Mouse (Mus musculus) embryonic facial prominence, embryonic 10.5 days (tissue): Measurements from ENCODE around the gene Ppp1r14d. TPM values are rescaled to one million over a fixed set of nuclear protein-coding genes. Genes with fewer than 3 reads are reported as not detected.

Experiments
- DNase-seq: peaks from one replicate; pipeline ENCODE4 v3.0.0-alpha.2; 2017; ENCODE audit warnings: low spot score
- H3K27ac ChIP-seq: fragments of 300-500 bp; sonication (generic); replicated peaks from 2 replicates; pipeline ENCODE4 v1.5.1; 2016; ENCODE audit warnings: mild to moderate bottlenecking
- H3K27me3 ChIP-seq: fragments of 300-500 bp; sonication (generic); replicated peaks from 2 replicates; pipeline ENCODE4 v1.6.1; 2016; ENCODE audit warnings: low read depth, mild to moderate bottlenecking; ENCODE audit not compliant: poor library complexity, severe bottlenecking
- H3K36me3 ChIP-seq: fragments of 300-500 bp; sonication (generic); replicated peaks from 2 replicates; pipeline ENCODE4 v1.6.1; 2016; ENCODE audit warnings: mild to moderate bottlenecking, moderate library complexity
- H3K4me1 ChIP-seq: fragments of 300-500 bp; sonication (generic); 2 replicates; pipeline ENCODE4 v1.6.1; 2016
- H3K4me3 ChIP-seq: fragments of 300-500 bp; sonication (generic); 2 replicates; pipeline ENCODE4 v1.5.1; 2016; ENCODE audit warnings: mild to moderate bottlenecking, moderate library complexity
- H3K9me3 ChIP-seq: fragments of 300-500 bp; sonication (generic); 2 replicates; pipeline ENCODE4 v1.6.1; 2016; ENCODE audit warnings: mild to moderate bottlenecking
- WGBS: fragments of 180-500 bp; shearing (Covaris S2); methylation state at CpG from one replicate; pipeline ENCODE4 v1.1.7; 2016; 5-methylcytosine and 5-hydroxymethylcytosine counted together
- polyA plus RNA-seq: library from polyadenylated mRNA; unstranded; fragments of >200 nt; fragmentation: Nextera tagmentation; extraction: Ambion mirVana; gene quantifications from 2 replicates; pipeline ENCODE4 v1.2.1, GENCODE M21; 2016

Ppp1r14d gene
- polyA plus RNA-seq, 1 experiment from 2014 or later: 0.20 TPM

DNA sequence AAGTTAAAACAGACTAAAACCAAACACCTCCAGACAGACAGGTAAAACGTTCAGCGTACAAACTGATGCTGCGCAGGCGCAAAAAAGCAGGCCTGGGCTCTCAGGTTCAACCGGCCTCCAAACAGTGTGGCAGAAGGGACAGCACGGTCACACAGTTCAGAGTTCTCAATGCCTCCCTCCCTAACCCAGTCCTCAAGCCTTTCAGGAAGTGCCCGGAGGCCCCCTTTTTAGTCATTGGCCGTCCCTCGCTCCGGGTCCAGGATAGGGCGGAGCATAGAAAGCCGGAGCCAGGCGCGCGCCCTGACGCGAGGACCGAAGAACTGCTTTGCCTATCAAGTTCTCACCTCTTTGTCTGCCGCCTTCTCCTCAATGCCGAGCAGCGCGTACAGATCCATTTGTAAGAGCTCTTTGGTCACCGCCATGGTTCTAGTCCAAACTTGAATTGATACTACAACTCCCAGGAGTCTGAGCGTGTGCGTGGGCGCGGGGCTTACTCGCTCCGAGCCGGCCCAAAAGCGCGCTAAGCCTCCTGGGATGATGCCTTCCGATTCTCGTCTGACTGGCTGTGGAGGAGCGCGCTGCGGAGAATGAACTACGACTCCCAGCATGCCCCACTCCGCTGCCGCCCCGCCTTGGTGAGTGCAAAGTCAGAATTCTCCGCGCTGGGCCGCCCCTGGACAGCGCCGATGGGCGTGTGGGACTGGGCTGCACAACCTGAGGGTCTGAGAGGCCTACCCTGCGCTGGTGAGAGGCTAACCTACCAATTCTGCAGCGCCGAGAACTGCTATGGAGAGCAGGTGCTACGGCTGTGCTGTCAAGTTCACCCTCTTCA lies 21.1 kb downstream of the Ppp1r14d start, which contains the start of the genes Zfyve19 and Dnajc17:
Zfyve19 (plus strand) TSS at position 274 of the 832 bp plus-strand sequence.
Dnajc17 (minus strand) TSS at position 452 of the 832 bp plus-strand sequence.
- DNase-seq: peak; percentile 97
- H3K27me3 ChIP-seq: no peaks in the 10 kb centered on the region
- H3K36me3 ChIP-seq: peaks cover 34% of the 10 kb centered on the region
- peak within 1 kb of the TSS; percentile 68 for H3K4me3 ChIP-seq
- H3K4me1 ChIP-seq: peaks cover 19% of the 10 kb centered on the region
- peak within 1 kb of the TSS; percentile 90 for H3K27ac ChIP-seq
- whole genome bisulfite sequencing: under 1% methylated on average over 51 of the region's 51 CpGs
- H3K9me3 ChIP-seq: no peaks in the 10 kb centered on the region

DNA sequence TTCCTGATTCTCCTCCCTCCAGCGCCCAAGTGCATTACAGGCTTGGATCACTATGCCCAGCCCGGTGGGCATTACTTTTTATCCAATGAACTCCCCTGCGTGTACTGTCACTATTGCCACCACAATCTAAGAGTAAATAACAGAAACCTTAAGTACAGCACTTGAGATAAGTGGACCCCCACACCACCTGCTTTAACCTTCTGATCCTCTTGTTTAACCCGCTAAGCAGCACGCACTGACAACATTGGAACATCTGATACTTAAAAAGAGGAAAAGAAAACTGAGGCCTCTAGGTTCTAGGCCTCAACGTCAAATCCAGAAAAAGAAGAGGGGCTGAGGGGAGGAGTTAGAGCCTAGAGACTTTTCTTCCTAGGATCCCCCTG lies 21.8 kb downstream of the Ppp1r14d start:
- H3K4me3 ChIP-seq: peak overlapping the region; percentile 68
- WGBS: 23% methylated on average over 6 of the region's 6 CpGs

DNA sequence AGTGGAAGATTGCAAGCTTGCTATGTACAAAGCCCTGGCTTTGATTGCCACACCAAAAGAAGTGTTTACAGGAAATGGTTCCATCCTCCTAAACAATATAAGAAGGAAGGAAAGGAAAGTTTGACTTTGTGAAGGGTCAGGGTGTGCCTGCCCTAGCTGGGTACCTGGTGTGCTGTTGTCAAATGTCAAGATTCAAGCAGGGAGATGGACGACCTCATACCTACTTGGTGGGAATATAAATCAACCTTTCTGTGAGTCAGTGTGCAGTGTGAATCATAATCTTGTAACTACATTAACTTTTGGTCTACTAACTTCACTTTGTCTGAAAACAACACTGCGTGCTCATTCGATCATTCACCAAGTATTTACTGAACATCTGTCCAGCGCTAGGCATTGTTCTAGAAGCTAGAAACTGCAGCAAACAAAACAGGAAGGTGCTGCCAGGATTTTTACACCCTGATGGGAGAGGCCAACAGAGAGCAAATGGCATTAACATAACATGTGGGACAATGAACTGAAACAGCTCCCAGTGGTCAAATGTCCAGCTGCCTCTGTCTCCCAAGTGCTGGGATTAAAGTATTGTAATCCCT lies 25.7 kb downstream of the Ppp1r14d start:
- no peaks in the 10 kb centered on the region for H3K36me3 ChIP-seq
- H3K4me1 ChIP-seq: peaks cover 11% of the 10 kb centered on the region
- DNase-seq: no peak
- no peak overlapping the region for H3K27ac ChIP-seq
- no peaks in the 10 kb centered on the region for H3K27me3 ChIP-seq
- no peaks in the 10 kb centered on the region for H3K9me3 ChIP-seq
- H3K4me3 ChIP-seq: no peak overlapping the region
- WGBS: 87% methylated on average over 4 of the region's 4 CpGs

More for the DNA sequence above, 21.8 kb downstream of the Ppp1r14d start:
- Histone ChIP-seq H3K27ac (peak overlapping the region; percentile 90), H3K9me3 (no peaks in the 10 kb centered on the region), H3K27me3 (no peaks in the 10 kb centered on the region), H3K36me3 (peaks cover 28% of the 10 kb centered on the region), H3K4me1 (peaks cover 21% of the 10 kb centered on the region)
- DNase-seq: peak; percentile 11

DNA sequence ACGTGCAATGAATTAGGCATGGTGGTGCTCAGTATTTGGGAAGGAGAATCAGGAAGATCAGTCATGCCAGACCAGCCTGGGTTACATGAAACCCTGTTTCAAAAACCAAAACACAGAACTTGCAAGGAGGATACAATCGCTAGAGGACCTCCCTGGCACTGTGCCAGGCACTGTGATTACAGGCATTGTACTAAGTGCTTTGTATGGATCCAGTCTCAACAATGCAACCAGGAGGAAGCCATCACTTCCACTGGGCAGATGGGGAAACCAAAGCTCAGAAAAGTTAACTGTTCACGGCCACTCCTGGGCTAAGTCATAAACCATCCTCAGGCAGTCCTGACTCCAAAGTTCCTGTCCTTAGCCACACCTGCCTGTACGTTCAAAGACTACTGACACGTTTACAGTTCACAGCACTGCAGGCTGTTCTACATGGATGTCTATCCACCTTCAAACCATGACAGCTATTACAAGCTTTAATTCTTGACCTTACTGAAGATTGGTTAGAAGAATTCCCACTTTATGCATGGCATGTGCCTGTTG lies 26.7 kb downstream of the Ppp1r14d start:
- WGBS: 90% methylated on average over 5 of the region's 5 CpGs
- no peak overlapping the region for H3K4me3 ChIP-seq
- no peak for DNase-seq
- peaks cover 20% of the 10 kb centered on the region for H3K4me1 ChIP-seq
- H3K27ac ChIP-seq: no peak overlapping the region
- no peaks in the 10 kb centered on the region for H3K36me3 ChIP-seq
- no peaks in the 10 kb centered on the region for H3K27me3 ChIP-seq
- no peaks in the 10 kb centered on the region for H3K9me3 ChIP-seq

DNA sequence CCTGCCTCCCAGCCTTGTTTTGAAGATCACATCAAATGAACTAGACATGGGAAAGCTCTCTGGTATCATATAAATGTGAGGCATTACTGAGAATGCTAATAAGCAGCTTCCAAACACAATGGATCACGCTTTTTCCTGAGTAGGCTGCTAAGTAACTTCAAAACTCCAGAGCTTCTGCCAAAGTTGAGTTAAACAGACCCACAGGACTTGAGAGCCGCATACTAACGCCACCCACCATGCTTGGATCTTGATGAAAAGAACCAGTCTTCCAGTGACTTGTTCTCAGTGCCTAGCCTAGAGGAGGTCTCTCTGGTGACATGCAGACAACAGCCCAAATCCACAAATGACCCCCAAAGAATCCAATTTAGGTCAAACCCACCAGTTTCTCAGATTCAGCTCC lies 30.8 kb downstream of the Ppp1r14d start:
- no peak for DNase-seq
- Histone ChIP-seq H3K4me3 (no peak overlapping the region), H3K4me1 (peaks cover 29% of the 10 kb centered on the region), H3K36me3 (no peaks in the 10 kb centered on the region), H3K27me3 (no peaks in the 10 kb centered on the region), H3K9me3 (no peaks in the 10 kb centered on the region), H3K27ac (no peak overlapping the region)
- WGBS: 71% methylated on average over 3 of the region's 3 CpGs

GRCm38 (mm10) chr2:119198049-119198448 lies 31.7 kb downstream of the Ppp1r14d start:
- no peak overlapping the region for H3K27ac ChIP-seq
- H3K4me1 ChIP-seq: peaks cover 28% of the 10 kb centered on the region

GRCm38 (mm10) chr2:119197493-119197892 lies 32.2 kb downstream of the Ppp1r14d start:
- DNase-seq: no peak
- no peaks in the 10 kb centered on the region for H3K27me3 ChIP-seq
- WGBS: 89% methylated on average over 1 of the region's 1 CpGs
- peaks cover 26% of the 10 kb centered on the region for H3K4me1 ChIP-seq
- H3K27ac ChIP-seq: no peak overlapping the region
- H3K36me3 ChIP-seq: no peaks in the 10 kb centered on the region
- no peaks in the 10 kb centered on the region for H3K9me3 ChIP-seq
- no peak overlapping the region for H3K4me3 ChIP-seq

More at GRCm38 (mm10) chr2:119198049-119198448, 31.7 kb downstream of the Ppp1r14d start:
- 23% methylated on average over 1 of the region's 1 CpGs for WGBS
- Histone ChIP-seq H3K27me3 (no peaks in the 10 kb centered on the region), H3K9me3 (no peaks in the 10 kb centered on the region), H3K4me3 (no peak overlapping the region), H3K36me3 (no peaks in the 10 kb centered on the region)
- DNase-seq: no peak

DNA sequence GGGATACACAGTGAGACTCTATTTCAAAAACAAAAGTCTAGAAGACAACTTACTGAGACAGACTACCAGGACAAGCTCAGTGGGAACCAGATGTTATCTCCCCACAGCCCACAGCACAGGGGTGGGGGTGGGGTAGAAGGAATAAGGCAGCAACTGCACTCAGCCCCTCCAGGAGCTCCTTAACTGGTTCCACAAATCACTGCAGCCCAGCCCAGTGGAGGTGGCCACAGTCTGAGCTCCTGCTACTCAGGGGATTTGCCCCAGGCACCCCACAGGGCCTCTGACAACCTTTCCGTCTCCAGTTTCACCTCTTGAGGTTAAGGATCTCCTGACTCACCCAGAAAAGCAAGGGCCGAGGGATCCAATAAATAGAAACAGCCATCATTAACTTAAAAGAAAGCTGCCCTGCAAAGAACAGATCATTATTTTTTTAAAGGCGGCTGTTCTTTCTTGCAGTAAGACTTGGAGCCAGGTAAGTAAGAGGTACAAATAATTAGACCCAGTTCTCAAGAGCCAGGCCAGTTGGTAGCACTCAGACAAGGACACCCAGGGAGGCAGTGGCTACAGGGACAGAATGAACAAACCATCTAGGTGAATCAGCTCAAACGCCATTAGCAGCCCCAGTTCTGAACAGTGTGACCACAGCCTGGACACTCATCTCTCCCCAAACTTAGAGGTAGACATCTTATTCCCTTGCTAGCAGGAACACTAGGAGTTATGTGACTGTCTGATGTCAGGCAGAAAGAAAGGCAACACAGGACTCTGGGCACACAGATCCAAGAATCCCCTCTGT lies 33.2 kb downstream of the Ppp1r14d start:
- peak; percentile 62 for DNase-seq
- 20% methylated on average over 4 of the region's 4 CpGs for whole genome bisulfite sequencing

GRCm38 (mm10) chr2:119194140-119194539 lies 35.6 kb downstream of the Ppp1r14d start:
- H3K27me3 ChIP-seq: no peaks in the 10 kb centered on the region
- H3K4me1 ChIP-seq: peaks cover 29% of the 10 kb centered on the region
- no peak for DNase-seq
- no peak overlapping the region for H3K27ac ChIP-seq
- no peaks in the 10 kb centered on the region for H3K36me3 ChIP-seq
- H3K9me3 ChIP-seq: no peaks in the 10 kb centered on the region
- H3K4me3 ChIP-seq: no peak overlapping the region
- WGBS: 93% methylated on average over 5 of the region's 5 CpGs

More for the DNA sequence above, 33.2 kb downstream of the Ppp1r14d start:
- Histone ChIP-seq H3K4me1 (peaks cover 26% of the 10 kb centered on the region), H3K9me3 (no peaks in the 10 kb centered on the region), H3K27me3 (no peaks in the 10 kb centered on the region), H3K27ac (peak overlapping the region; percentile 19; the same call in 1 of the 2 replicates), H3K36me3 (no peaks in the 10 kb centered on the region), H3K4me3 (peak overlapping the region; percentile 5; the same call in 1 of the 2 replicates)

- Histone ChIP-seq H3K27ac (no peak overlapping the region), H3K4me1 (peaks cover 11% of the 10 kb centered on the region), H3K4me3 (no peak overlapping the region), H3K36me3 (peaks cover 3% of the 10 kb centered on the region), H3K9me3 (no peaks in the 10 kb centered on the region), H3K27me3 (no peaks in the 10 kb centered on the region)
- 89% methylated on average over 5 of the region's 5 CpGs for WGBS
- DNase-seq: no peak
Observed at GRCm38 (mm10) chr2:119190969-119191368, 38.7 kb downstream of the Ppp1r14d start.

- Histone ChIP-seq H3K36me3 (peaks cover 19% of the 10 kb centered on the region), H3K9me3 (no peaks in the 10 kb centered on the region), H3K27me3 (no peaks in the 10 kb centered on the region), H3K4me1 (peaks cover 8% of the 10 kb centered on the region), H3K27ac (0 out of 2 replicates have a peak overlapping the region, but pooled peaks have one; percentile 20), H3K4me3 (peak overlapping the region; percentile 52)
- DNase-seq: peak; percentile 89
- 6% methylated on average over 15 of the region's 15 CpGs for WGBS
Observed at GRCm38 (mm10) chr2:119189029-119189710, 40.5 kb downstream of the Ppp1r14d start.
